Mouse (Mus musculus) adrenal gland, postnatal 14 days (tissue): ENCODE results near the gene Stxbp4. TPM values are rescaled to one million over a fixed set of nuclear protein-coding genes. Genes with fewer than 3 reads are reported as not detected.

ENCODE experiments used
- DNase-seq: peaks from one replicate; pipeline ENCODE4 v3.0.0; 2021; ENCODE audit warnings: mixed read lengths
- long read RNA-seq, 2 experiments: library from polyadenylated mRNA; stranded (forward); transcript quantifications; one replicate each; pipeline ENCODE4 v2.0.0; 2021
- total RNA-seq: library from RNA; stranded (reverse); gene quantifications from 2 replicates; pipeline ENCODE4 v1.2.3, GENCODE M21; 2021

The Stxbp4 gene
- 7.4 and 8.7 TPM in 2 replicates for total RNA-seq
- long read RNA-seq, experiment 1, full-length matches to known transcripts: 1 of 2 reads
- long read RNA-seq, experiment 1, partial matches to known transcripts: 1 of 2 reads
- long read RNA-seq, experiment 1, other reads (novel, unspliced or antisense): 0 of 2 reads
- long read RNA-seq, experiment 2, partial matches to known transcripts: 1 of 2 reads
- long read RNA-seq, experiment 2, other reads (novel, unspliced or antisense): 1 of 2 reads

GRCm38 (mm10) chr11:90637440-90638311, at the start of gene Stxbp4, which contains the start of gene Cox11:
TSS of gene Stxbp4 (minus strand) at chr11:90638084.
TSS of gene Cox11 (plus strand) at chr11:90638173.
- peak; percentile 96 for DNase-seq

DNA sequence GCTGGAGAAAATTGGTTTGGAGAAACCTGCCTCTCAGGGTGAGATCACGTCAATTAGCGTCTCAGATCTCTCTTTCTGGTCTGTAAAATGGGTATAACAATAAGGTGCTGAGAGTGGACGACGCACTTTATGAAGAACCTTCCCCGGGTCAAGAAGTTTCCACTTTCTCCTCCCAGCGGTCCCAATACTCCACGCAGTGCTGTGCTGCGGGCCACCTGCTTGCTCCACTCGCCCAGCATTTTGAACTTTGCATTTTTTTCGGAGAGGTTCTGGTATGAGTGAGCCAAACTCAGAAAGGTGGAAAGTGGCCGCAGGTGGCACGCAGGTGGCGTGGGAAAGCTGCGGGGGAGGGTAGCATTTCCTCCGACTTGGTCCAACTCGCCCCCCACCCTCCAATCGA, 49.2 kb upstream of the Stxbp4 start:
- DNase-seq: no peak

GRCm38 (mm10) chr11:90686287-90687025, 48.6 kb upstream of the Stxbp4 start:
- DNase-seq: no peak

DNA sequence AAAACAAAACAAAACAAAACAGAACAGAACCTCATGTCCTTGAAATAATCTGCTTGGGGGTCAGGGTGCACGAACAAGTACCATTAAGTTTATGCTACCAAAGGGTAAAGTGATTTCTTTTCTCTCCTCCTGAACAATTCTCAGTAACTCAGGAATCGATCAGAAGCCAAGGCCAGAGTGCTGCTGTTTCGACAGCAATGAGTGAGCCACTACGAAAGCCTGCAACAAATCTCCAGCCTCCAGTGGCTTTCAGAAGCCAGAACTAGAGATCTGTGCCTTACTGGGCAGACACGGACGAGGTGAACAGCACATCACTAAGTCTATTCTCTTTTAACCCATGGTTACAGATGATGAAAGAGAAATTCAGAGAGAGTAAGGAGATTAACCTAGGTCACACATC, 47.3 kb upstream of the Stxbp4 start:
- DNase-seq: no peak

DNA sequence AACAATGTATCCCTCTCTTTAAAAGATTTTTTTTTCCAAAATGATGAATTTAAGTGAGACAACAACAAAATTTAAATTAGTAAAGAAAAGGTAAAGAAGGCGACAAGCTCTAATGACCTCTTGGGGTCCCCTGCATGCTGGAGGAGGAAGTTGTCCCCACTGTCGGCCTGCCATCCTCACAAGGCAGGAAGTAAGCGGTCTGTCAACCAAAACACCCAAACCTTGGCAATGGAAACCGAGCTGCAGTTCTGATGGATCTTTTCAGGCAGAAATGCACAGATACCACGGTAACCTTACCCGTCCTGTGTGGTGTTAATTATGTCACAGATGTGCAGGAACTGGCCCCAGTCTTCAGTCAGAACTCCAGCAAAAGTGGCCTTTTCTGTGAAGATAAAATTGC, 46.9 kb upstream of the Stxbp4 start:
- DNase-seq: no peak

DNA sequence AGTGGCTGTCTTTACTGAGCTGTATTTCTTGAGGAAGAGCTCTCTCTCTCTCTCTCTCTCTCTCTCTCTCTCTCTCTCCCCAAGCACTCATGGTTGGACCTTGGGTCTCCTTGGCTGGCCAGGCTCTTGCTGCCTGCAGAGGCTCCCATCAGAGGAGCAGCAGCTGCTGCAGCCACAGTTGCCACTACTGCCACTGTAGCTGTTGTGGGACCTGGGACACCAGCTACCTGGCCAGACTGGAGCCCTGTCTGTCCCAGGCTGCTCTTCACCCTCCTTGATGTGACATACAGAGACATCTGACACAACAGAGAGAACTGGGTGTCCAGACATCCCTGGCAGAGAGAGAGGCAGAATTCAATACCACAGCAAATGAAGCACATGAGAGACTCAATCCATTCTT, 43.3 kb upstream of the Stxbp4 start:
- DNase-seq: no peak

DNA sequence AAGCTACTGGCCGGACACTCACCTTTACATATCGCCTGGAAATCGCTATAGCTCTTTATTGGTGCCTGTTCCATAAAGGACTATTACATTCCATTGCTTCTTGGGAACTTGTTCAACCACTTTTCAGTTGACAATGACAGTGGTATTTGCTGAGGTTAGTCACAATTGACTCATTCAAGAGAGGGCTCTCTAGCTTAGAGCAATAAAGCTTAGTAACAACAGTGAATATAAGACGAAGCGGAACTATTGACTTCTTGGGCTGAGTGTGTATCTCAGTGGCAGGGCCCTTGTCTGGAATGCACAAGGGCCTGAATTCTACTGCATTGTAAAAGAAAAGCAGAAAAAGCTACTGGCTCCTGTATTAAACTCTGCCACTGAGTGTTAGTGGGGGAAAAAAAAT, 40.7 kb upstream of the Stxbp4 start:
- no peak for DNase-seq

- no peak for DNase-seq
These were observed 39.9 kb upstream of the Stxbp4 start for GRCm38 (mm10) chr11:90677771-90678288.

DNA sequence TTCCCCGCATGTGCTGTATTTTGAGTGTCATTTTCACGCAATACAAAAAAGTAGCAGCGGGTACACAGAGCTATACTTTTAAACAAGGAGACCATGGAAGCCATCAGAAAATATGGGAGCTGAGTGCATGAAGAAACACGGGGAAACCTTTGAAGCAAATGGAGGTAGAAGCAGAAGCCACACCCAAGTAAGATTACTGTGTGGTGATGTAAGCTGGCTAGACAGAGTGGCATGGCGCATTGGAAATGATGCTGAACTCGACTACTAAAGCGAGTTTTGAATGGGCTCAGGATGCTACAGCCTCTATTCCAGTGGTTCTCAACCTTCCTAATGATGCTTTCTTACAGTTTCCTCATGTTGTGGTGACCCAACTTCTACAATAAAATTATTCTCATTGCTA, 39.1 kb upstream of the Stxbp4 start:
- no peak for DNase-seq

DNA sequence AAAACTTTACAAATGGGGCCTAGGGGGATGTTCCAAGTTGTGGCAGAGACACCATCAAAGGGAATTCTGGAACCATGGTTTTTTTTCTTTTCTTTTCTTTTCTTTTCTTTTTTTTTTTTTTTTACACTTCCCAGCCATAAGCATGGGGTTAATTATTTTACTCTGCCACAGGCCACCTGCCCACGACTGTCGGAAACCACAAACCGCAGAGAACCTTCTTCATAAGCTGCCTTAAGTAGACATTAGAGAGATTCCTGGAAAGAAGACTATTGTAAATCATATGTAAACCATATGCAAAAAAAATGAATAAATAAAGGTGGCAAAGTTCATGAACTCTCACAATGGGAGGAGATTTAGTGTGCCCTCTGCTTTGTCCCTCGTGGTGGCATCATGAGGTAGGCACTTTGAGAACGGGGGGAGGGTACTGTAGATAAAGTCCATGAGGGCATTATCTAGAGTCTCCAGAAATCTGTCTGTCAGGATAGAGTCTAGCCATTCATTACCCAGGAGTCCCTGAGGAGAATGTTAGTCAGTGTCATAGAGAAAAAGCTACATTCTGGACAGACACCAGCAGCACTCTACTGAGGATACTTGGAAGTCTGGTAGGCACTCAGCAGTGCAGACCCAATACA, 37.7 kb upstream of the Stxbp4 start:
- DNase-seq: no peak

DNA sequence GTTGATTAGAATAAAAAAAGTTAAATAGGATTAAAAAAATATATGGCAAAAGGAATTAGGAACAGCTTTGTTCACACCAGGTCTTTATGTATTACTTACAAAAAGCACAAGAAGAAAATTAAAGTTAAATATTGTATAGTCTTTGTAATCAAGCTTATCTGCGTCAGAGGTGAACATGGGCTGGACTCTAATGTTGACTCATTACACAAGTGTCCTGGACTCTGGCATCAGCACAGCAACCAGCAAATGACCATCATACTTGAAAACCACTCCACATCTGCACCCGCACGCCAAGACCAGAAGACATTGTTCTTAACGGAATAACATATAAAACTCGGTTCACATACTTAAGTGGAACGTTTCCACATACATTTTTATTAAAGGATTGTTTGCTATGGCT, 29.4 kb upstream of the Stxbp4 start:
- no peak for DNase-seq

DNA sequence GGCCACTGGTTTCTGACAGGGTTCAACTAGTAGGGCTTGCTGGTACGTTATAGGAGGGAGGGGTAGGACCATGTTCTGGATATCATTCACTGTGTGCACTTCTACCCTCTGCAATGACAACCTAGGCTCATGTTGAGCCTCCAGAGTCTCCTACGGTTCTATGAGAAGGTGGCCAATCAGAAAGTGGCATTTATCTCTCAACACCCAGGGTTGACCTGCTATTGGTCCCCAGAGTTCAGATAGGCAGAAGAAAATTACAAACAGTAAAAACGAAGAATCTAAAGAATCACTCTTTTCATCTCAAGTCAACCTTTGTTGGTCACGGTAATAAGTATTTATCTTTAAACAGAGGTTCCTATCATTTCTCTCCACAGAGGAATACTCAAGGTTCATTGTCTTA, 29.0 kb upstream of the Stxbp4 start:
- DNase-seq: no peak

DNA sequence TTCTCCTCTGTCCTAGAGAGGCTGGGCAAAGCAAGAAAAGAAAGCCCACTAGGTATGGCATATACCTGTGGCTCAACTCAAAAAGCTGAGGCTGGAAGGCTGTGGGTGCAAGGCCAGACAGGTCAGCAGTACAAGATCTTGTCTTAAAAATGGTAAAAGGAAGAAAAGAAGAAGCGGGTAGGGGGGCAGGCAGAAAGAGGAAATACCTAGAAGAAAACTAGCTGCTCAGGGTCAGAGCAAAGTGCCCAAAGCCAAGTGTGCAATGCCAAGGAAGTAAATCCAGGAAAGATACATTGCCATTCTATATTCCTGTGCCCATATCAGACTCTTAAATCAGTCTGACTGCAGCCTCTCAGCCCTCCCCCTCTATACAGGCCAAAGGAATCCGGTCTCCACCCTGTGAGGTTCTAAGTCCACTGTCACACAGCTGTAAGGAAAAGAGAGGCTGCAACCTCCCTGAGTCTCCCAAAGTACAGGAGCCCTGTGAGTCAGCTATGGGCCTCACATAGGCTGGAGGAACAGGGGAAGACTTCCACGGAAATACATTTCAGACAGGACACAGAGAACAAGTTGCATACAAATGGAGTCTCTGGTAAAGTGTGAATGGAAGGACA, 28.4 kb upstream of the Stxbp4 start:
- DNase-seq: no peak

DNA sequence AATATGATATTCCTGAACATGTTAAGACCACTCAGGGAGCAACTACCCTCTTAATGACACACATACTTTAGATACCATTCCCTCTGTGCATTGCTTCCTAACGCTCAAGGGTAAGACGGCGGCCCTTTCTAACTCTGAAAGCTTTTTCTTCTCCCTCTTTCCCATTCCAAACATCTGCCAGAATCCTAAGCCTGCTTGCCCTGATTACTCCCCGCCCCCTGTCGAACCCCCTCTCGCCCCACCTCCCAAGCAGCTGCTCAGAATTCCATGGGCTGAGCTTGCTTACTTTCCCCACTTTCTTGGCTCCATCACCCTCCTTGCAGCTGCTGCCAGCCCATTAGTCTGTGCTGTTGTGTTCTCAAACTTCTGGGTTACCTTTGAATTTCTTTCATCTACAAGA, 27.3 kb upstream of the Stxbp4 start:
- DNase-seq: no peak

DNA sequence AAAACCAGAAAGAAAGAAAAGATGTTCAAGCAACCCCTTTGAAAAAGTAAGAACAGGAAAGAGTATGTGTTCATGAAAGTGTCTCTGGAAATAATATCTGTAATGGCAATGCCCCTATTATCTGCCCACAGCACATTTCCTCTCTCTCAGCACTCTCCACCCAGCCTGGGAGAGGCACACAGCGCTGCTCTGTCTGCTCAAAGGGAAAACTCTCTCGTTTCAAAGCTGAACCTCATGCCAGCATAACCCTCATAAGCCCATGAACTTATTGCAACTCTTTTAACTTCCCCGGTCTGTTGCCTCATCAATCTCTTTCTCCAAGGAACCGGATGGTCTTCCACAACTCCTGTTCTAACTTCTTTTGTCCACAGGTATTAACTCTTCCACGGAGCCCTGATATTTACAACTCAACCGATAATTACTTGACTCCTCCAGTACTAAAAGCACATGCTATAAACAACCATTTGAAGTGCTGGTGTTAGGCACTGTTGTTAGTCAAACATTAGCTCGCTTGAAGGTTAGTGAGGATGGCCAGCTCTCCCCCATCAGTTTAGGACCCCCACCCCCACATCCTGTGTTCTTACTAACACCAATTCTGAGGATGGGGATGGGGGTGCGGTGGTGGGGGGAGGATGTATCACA, 26.6 kb upstream of the Stxbp4 start:
- DNase-seq: no peak

- no peak for DNase-seq
These were observed 25.9 kb upstream of the Stxbp4 start for GRCm38 (mm10) chr11:90663618-90664297.

GRCm38 (mm10) chr11:90663052-90663451, 25.2 kb upstream of the Stxbp4 start:
- no peak for DNase-seq

DNA sequence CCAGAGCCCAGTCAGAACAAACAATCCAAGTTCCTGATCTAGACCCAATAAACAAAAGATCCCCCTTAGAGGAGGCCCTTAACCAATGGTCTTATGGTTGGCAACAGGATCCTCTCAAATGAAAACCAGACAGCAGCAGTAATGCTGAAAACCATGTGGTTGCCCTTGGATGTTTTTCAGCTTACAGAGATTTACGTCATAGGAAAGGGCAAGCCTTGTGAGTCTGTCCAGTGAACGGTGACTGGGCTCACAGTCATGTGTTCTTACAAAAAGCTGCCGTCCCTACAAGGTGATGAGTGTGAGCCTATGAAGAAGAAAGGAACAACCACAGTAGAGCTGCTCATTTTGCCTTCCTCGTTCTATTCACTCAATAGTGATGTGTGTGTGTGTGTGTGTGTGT, 22.8 kb upstream of the Stxbp4 start:
- peak; percentile 32 for DNase-seq

GRCm38 (mm10) chr11:90657527-90657926, 19.6 kb upstream of the Stxbp4 start:
- no peak for DNase-seq

DNA sequence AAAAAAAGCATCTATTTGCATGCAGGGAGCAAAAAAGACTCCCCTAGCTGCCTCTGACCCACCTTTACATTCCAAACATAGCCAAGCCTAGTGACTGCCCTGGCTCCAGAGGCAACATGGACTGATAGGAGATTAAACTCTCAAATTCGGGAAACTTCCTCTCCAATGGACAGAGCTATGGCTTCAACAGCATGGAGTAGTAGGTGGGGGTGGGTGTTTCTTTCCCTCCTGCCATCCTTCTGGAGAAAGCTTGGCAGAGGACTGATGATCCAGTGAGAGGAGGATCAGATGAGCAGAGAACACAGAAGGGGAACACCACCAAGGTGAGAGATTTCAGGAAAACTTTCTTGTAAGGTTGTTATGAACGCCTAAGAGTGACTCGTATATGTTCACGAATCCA, 14.7 kb upstream of the Stxbp4 start:
- no peak for DNase-seq
